Mouse (Mus musculus): ENCODE measurements around the gene Uck2.

DNA sequence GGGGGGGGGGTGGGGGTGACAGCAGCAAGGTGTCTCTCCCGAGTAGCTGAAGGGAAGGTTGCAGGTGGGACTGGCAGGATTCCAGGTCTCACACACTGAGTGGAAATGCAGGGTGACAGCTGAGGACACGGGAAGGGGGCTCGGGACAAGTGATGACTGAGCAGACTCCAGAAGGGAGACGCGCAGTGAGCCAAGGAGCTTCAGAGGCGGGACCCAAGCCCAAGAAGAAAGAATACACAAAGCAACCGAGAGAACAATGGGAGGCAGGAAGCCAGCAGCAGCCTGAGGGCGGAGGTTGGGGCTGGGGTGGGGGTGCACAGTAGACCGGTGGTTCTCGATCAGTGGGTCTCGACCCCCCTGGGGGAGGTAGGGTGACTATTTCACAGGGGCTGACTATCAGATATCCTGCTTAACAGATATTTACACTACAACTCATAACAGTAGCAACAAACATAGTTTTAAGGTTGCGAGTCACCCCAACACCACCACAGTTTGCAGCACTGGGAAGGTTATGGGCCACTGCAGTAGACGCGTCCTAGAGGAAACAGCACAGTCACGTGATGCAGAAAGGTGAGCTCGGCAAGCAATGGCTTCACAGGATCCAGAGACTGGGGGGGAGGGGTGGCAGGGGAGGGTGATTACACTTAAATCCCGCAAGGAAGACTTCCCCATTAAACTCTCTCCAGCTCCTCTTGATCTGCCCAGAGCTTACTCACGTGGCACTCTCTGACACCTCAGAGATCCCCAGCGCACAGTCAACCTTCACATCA is 14.6 kb downstream of the Uck2 start:
- TF ChIP-seq CHD1 (IDR thresholded peaks at IDR 0.05; ENCODE audit: low read depth, low read length) (no peak), POLR2A (IDR thresholded peaks at IDR 0.05; ENCODE audit: control insufficient read depth in 1 of 2, insufficient read depth in 1 of 2, low read depth in 1 of 2, low read length in 2 of 2, poor library complexity in 1 of 2) (no peak), EP300 (IDR thresholded peaks at IDR 0.05; ENCODE audit: low read depth in 1 of 2, low read length in 2 of 2) (no peak), HCFC1 (IDR thresholded peaks at IDR 0.05; ENCODE audit: low read depth, low read length) (no peak), BHLHE40 (IDR thresholded peaks at IDR 0.05; ENCODE audit: borderline replicate concordance, low read depth, low read length) (no peak), ZC3H11A (IDR thresholded peaks at IDR 0.05; ENCODE audit: low read depth, low read length) (no peak), USF1 (IDR thresholded peaks at IDR 0.05; ENCODE audit: low read depth, low read length) (peak; percentile 69), POLR2AphosphoS5 (IDR thresholded peaks at IDR 0.05; ENCODE audit: borderline replicate concordance, low read depth, low read length) (no peak), CTCF (IDR thresholded peaks at IDR 0.05 in 2 of 3, conservative IDR thresholded peaks at IDR 0.05 in 1 of 3; ENCODE audit: control insufficient read depth in 1 of 3, insufficient read depth in 1 of 3, low read depth in 2 of 3, low read length in 3 of 3, poor library complexity in 1 of 3, severe bottlenecking in 1 of 3) (no peak), SMC3 (IDR thresholded peaks at IDR 0.05; ENCODE audit: low read depth, low read length) (no peak), NRF1 (IDR thresholded peaks at IDR 0.05; ENCODE audit: insufficient read depth, low read depth, low read length, poor library complexity, severe bottlenecking) (no peak), MAX (IDR thresholded peaks at IDR 0.05; ENCODE audit: low read length) (no peak), RAD21 (IDR thresholded peaks at IDR 0.05; ENCODE audit: low read depth, low read length) (no peak)
